Mouse (Mus musculus) adrenal gland, adult (tissue): Measurements from ENCODE around the gene Slc25a36.
A peak's percentile ranks its signal among the peaks of the same experiment; 100 is the strongest.

ENCODE experiments used
- DNase-seq, 2 experiments: peaks; one replicate each; pipeline ENCODE4 v3.0.0; 2022 to 2023; ENCODE audit warnings: low spot score in 1 of 2; ENCODE audit not compliant: inconsistent age in 2 of 2

Gene Slc25a36

DNA sequence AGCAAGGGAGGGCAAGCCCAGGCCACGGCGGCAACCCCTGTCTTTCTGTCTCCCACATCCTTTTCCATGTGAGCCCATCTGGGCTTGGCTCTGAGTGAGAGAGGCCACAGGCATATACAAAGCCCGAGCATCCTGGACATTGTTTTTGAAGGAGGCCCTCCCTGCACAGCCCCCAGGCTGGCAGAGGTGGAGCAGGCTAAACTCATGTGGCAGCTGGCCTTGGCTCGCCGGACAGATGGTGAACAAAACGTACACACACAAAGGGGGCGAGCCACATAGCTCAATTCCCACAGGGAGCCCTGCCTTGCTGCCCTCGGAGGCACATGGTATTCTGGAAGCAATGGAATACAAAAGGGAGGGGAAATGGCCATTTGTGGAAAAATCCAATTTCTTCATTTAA is 59.8 kb downstream of the Slc25a36 start:
- no peak for DNase-seq

DNA sequence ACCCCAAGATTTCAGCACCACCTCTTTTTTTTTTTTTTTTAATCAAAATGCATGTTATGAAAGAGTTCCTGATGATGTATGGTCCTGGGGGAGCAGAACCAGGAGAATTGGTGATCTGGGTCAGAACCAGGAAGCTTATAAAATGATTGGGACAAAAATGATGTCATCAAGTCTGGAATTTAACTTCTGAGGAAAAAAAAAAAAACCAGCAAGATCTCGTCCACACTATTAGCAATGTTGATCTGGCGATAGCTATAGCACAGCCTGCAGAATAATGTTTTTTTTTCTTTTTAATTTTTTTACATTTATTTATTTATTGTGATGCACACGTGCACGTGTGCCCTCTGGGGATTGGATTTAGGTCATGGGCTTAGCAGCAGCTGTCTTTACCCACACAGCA is 64.7 kb downstream of the Slc25a36 start:
- DNase-seq = no peak

DNA sequence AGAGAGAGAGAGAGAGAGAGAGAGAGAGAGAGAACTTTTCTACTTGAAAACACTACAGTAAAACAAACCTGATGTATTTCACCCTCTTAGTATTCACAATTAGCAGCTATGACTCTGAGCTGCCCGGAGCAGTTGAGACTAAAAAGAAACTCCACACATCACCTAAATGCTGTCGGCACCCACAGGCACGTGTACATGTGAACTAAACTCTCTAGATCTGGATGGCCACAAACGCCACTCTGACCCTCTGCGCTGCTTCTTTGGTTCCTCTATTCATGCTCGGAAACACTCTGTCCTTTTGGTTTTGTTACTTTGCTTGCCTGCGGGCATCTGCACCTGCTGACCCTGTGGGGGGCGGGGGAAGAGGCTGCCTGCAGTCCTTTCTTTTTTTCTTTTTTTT is 69.3 kb downstream of the Slc25a36 start:
- DNase-seq = no peak

- peak in 1 of 2 experiments; percentile 49 for DNase-seq
Observed at GRCm38 (mm10) chr9:97038010-97038409, 72.9 kb downstream of the Slc25a36 start.

DNA sequence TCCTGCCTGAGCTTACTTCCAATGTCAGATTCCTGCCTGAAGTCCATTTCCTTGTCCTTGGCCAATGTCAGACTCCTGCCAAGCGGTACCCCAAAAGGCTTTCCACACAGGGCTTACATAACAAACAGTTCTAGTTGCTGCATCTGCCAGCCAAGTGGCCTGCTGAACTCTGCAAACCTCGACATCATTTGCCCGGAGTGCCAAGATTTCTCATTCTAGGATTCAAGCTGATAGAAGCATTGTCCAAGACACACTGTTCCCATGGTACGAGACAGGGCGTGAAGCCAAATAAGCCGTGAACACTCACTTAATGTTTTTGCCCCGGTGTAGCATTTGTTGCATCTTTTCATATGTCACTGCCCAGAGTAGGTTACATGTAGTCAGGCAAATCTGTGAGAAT is 74.3 kb downstream of the Slc25a36 start:
- peak in 1 of 2 experiments; percentile 37 for DNase-seq

DNA sequence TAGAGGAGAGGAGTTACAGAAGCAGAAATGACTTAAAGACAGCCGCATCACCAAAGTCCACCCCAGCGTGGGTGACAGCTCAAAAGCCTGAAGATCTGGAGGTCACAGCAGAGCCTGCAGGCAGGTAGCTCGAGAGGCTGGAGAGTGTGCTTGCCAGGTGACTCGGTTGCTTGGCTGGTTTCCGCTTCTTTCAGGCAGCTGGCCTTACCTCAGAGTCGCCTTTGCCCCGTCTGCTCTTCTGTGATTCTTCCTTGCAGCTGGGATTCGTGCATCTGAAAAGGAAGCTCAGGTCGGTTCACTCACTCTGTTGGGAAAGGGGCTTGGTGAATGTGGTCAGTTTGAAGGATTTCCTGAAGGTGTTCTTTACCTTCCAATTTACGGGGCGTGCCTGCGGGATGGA is 83.6 kb downstream of the Slc25a36 start:
- no peak for DNase-seq

- no peak for DNase-seq
Observed at GRCm38 (mm10) chr9:97026006-97026405, 85.0 kb downstream of the Slc25a36 start.
